Mouse (Mus musculus) limb, embryonic 11.5 days (tissue): ENCODE measurements around the gene Gm6880. TPM values are rescaled to one million over a fixed set of nuclear protein-coding genes. Genes with fewer than 3 reads are reported as not detected.
"Not testable (repeated sequence)": the region's sequence is repeated elsewhere in the genome, so short reads cannot be mapped to it uniquely, and the experiment has no call there.

Experiments
- ATAC-seq: fragments of 200-750 bp; cut with Nextera tagmentation; 2 replicates; pipeline ENCODE4 v1.8.0; 2017; ENCODE audit warnings: low read depth; ENCODE audit not compliant: insufficient number of reproducible peaks, low FRiP score, low TSS enrichment
- DNase-seq: peaks from one replicate; pipeline ENCODE4 v3.0.0-alpha.2; 2015; ENCODE audit warnings: low spot score
- H3K27ac ChIP-seq: fragments of 300-500 bp; sonication (generic); replicated peaks from 2 replicates; pipeline ENCODE4 v1.5.1; 2014; ENCODE audit warnings: low read depth, mild to moderate bottlenecking, low read length
- H3K27me3 ChIP-seq: fragments of 300-500 bp; sonication (generic); 2 replicates; pipeline ENCODE4 v1.6.1; 2014; ENCODE audit warnings: mild to moderate bottlenecking, low read length, mixed read lengths; ENCODE audit not compliant: control insufficient read depth, insufficient read depth
- H3K36me3 ChIP-seq: fragments of 300-500 bp; sonication (generic); 2 replicates; pipeline ENCODE4 v1.6.1; 2014; ENCODE audit warnings: mild to moderate bottlenecking, low read length, moderate library complexity, mixed read lengths; ENCODE audit not compliant: control insufficient read depth, insufficient read depth
- H3K4me1 ChIP-seq: fragments of 300-500 bp; sonication (generic); 2 replicates; pipeline ENCODE4 v1.6.1; 2014; ENCODE audit warnings: low read length, mixed read lengths; ENCODE audit not compliant: control insufficient read depth, insufficient read depth
- H3K4me2 ChIP-seq: fragments of 300-500 bp; sonication (generic); 2 replicates; pipeline ENCODE4 v1.6.1; 2014; ENCODE audit warnings: low read depth, mild to moderate bottlenecking, moderate library complexity; ENCODE audit not compliant: severe bottlenecking
- H3K4me3 ChIP-seq: fragments of 300-500 bp; sonication (generic); 2 replicates; pipeline ENCODE4 v1.5.1; 2014; ENCODE audit warnings: low read depth, low read length
- H3K9ac ChIP-seq: fragments of 300-500 bp; sonication (generic); 2 replicates; pipeline ENCODE4 v1.6.1; 2014; ENCODE audit warnings: mild to moderate bottlenecking, low read length
- H3K9me3 ChIP-seq: fragments of 300-500 bp; sonication (generic); 2 replicates; pipeline ENCODE4 v1.6.1; 2016; ENCODE audit warnings: low read length; ENCODE audit not compliant: control insufficient read depth
- WGBS: fragments of 180-500 bp; shearing (Covaris S2); extraction: QIAGEN DNeasy Blood & Tissue Kit; methylation state at CpG from one replicate; pipeline ENCODE4 v1.1.7; 2014; 5-methylcytosine and 5-hydroxymethylcytosine counted together
- polyA plus RNA-seq: library from polyadenylated mRNA; unstranded; fragments of >200 nt; fragmentation: Nextera tagmentation; extraction: Ambion mirVana; gene quantifications from 2 replicates; pipeline ENCODE4 v1.2.1, GENCODE M21; 2014

The Gm6880 gene
- 0.43 TPM in 1 of 2 replicates, not detected in the other for polyA plus RNA-seq

- not testable (repeated sequence) for H3K4me2 ChIP-seq, H3K9me3 ChIP-seq, ATAC-seq, H3K27ac ChIP-seq, H3K4me3 ChIP-seq, DNase-seq, H3K27me3 ChIP-seq, H3K4me1 ChIP-seq, H3K9ac ChIP-seq, H3K36me3 ChIP-seq
- WGBS: 78% methylated on average over 14 of the region's 14 CpGs
Measured at GRCm38 (mm10) chrX:74481349-74481885, at the start of gene Gm6880. Gene Gm6880, minus strand, starts transcription at chrX:74481399.

DNA sequence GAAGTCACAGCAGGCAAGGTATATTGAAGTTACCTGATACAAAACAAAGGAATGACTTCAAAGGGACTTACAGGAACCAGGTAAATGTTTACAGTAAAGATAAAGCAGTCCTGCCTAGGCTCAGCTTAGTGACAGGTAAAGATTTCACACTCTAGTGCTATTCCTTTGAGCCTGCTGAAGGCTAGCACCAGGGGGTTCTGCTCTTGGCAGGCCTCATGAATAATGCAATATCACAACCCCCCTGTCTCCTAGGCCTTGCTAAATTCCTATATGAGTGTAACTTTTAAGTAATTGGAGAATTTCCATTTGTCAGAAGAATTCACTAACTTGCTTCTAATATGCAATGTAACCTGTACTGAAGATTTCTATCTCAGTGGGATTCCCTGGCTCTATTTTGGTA lies 36.3 kb upstream of the Gm6880 start:
- H3K36me3 ChIP-seq, H3K9ac ChIP-seq, H3K4me2 ChIP-seq, H3K4me3 ChIP-seq, H3K9me3 ChIP-seq, ATAC-seq, H3K27ac ChIP-seq, H3K4me1 ChIP-seq, DNase-seq, H3K27me3 ChIP-seq: not testable (repeated sequence)

DNA sequence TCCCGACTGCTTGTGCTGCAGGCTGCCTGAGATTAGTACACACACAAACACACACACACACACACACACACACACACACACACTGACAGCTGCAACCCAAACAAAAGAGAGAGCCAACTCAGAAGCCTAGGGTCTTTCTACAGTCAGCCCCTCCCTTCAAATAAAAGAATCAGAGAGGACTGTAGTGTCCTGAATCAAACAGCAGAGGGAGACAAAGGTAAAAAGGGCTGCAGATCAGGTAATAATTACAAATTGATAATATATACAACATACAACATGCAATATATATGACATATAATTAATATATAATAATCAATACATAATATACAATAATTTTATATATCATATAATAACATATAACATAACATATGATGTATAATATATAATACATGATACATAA lies 15.9 kb upstream of the Gm6880 start:
- H3K27me3 ChIP-seq: no peaks in the 10 kb centered on the region
- no peaks in the 10 kb centered on the region for H3K36me3 ChIP-seq
- WGBS: 73% methylated on average over 1 of the region's 1 CpGs
- H3K9ac ChIP-seq: no peak overlapping the region
- ATAC-seq: no peak
- DNase-seq: no peak
- no peaks in the 10 kb centered on the region for H3K9me3 ChIP-seq
- no peak overlapping the region for H3K27ac ChIP-seq
- no peak overlapping the region for H3K4me2 ChIP-seq
- no peaks in the 10 kb centered on the region for H3K4me1 ChIP-seq
- H3K4me3 ChIP-seq: no peak overlapping the region

DNA sequence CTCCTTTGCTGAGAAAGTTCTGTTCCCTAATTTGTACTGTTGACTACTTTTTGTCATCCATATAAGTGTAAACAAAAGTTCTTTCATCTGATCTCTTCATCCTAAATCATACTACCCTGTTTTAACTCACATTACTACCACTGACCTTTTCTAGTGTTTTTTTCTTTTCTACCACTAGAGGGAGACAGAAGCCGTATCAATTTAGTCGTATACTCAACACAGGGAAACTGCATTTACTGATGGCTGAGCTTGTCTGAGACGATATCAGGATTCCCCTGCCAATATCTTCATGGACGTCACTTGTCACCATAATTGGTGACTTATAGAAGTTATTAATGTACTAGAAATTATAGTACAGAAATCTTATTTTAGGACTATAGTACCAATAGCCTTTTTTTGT lies 28.4 kb downstream of the Gm6880 start:
- DNase-seq (no peak), ATAC-seq (no peak)
- Histone ChIP-seq H3K36me3 (no peaks in the 10 kb centered on the region), H3K9me3 (no peaks in the 10 kb centered on the region), H3K9ac (no peak overlapping the region), H3K27me3 (no peaks in the 10 kb centered on the region), H3K4me3 (no peak overlapping the region), H3K4me1 (no peaks in the 10 kb centered on the region), H3K4me2 (no peak overlapping the region), H3K27ac (no peak overlapping the region)
- WGBS: 11% methylated on average over 4 of the region's 4 CpGs

GRCm38 (mm10) chrX:74451157-74451912 lies 29.9 kb downstream of the Gm6880 start:
- Histone ChIP-seq H3K4me3 (no peak overlapping the region), H3K4me2 (no peak overlapping the region), H3K9ac (no peak overlapping the region), H3K36me3 (no peaks in the 10 kb centered on the region), H3K9me3 (no peaks in the 10 kb centered on the region), H3K27ac (no peak overlapping the region), H3K4me1 (no peaks in the 10 kb centered on the region), H3K27me3 (no peaks in the 10 kb centered on the region)
- 79% methylated on average over 4 of the region's 4 CpGs for WGBS
- ATAC-seq: no peak
- no peak for DNase-seq

Other genes starting within 250 kb of the Gm6880 start
- 281 and 303 TPM in 2 replicates for gene Flna, start 231.6 kb downstream of the Gm6880 start, polyA plus RNA-seq
- gene Emd, start 226.7 kb downstream of the Gm6880 start, polyA plus RNA-seq: 34.9 and 38.2 TPM in 2 replicates
- 867 and 882 TPM in 2 replicates for gene Rpl10, start 210.6 kb downstream of the Gm6880 start, polyA plus RNA-seq
- 63.1 and 72.0 TPM in 2 replicates for gene Taz, start 199.5 kb downstream of the Gm6880 start, polyA plus RNA-seq
- 5.4 and 5.8 TPM in 2 replicates for gene Dnase1l1, start 199.1 kb downstream of the Gm6880 start, polyA plus RNA-seq
- 81.1 and 84.3 TPM in 2 replicates for gene Atp6ap1, start 184.3 kb downstream of the Gm6880 start, polyA plus RNA-seq
- 176 and 207 TPM in 2 replicates for gene Gdi1, start 176.4 kb downstream of the Gm6880 start, polyA plus RNA-seq
- 65.8 and 67.8 TPM in 2 replicates for gene Fam50a, start 168.4 kb downstream of the Gm6880 start, polyA plus RNA-seq
- gene Plxna3, start 152.3 kb downstream of the Gm6880 start, polyA plus RNA-seq: 10.5 and 12.9 TPM in 2 replicates
- 121 and 122 TPM in 2 replicates for gene Lage3, start 127.8 kb downstream of the Gm6880 start, polyA plus RNA-seq
- gene Ubl4a, start 108.2 kb downstream of the Gm6880 start, polyA plus RNA-seq: 54.6 and 56.7 TPM in 2 replicates
- 10.8 and 15.2 TPM in 2 replicates for gene Slc10a3, start 108.0 kb downstream of the Gm6880 start, polyA plus RNA-seq
- 26.0 and 29.4 TPM in 2 replicates for gene Fam3a, start 88.1 kb downstream of the Gm6880 start, polyA plus RNA-seq
- gene Ikbkg, start 88.1 kb downstream of the Gm6880 start, polyA plus RNA-seq: 19.1 and 23.7 TPM in 2 replicates
- gene G6pdx, start 52.2 kb downstream of the Gm6880 start, polyA plus RNA-seq: 49.1 and 57.9 TPM in 2 replicates
- gene Olfr1326-ps1, start 93.5 kb upstream of the Gm6880 start, polyA plus RNA-seq: not detected in 2 replicates
- gene Olfr1325, start 111.3 kb upstream of the Gm6880 start, polyA plus RNA-seq: not detected in 2 replicates
- not detected in 2 replicates for gene Gm5640, start 164.2 kb upstream of the Gm6880 start, polyA plus RNA-seq